In genomic region chr15:88702501-88702900, GRCm38 (mm10) we compare ENCODE assay signal across 17 mouse cellular contexts. TPM values are rescaled to one million over a fixed set of nuclear protein-coding genes. Genes with fewer than 3 reads are reported as not detected.
A peak's percentile ranks its signal among the peaks of the same experiment; 100 is the strongest.
DNase-seq lines count a peak whose midpoint lies in the region; ATAC-seq and TF ChIP-seq lines count a peak whose summit lies in the region.
"Had no signal": no experiment of that assay in that cellular context is flagged by ENCODE, and none has a peak within 500 bp of the region (broad histone marks: within the 10 kb centered on the region; RNA-seq: fewer than 3 reads in every experiment).

No protein-coding gene starts in this region.

- peak; percentile 31 for DNase-seq in gastrocnemius, adult 18-20 months (ENCODE audit: low spot score)
- DNase-seq in gastrocnemius, postnatal 4 days (ENCODE audit: low spot score in 2 of 2), result no peak
- DNase-seq in kidney, postnatal 36 days, result peak; percentile 41 to 51
- no peak for DNase-seq in kidney, postnatal 10 days
- DNase-seq in adrenal gland, postnatal 36 days, result peak; percentile 75 to 79
- peak; percentile 30 for DNase-seq in lung, postnatal 14 days
- no peak for DNase-seq in forebrain, postnatal 0 days
- DNase-seq: embryo, embryonic 11 days; kidney, adult 18-20 months; layer of hippocampus, postnatal 36 days; lung, embryonic 14.5 days; right cerebral cortex, postnatal 14 days had no signal

- ATAC-seq in forebrain, postnatal 0 days, result no peak
- ATAC-seq in frontal cortex, adult (ENCODE audit: low TSS enrichment), result no peak
- ATAC-seq: forebrain, embryonic 16.5 days had no signal

- TF ChIP-seq CTCF in forebrain, postnatal 0 days (IDR thresholded peaks at IDR 0.05; ENCODE audit: low read depth), result no peak

- H3K4me3 ChIP-seq in forebrain, postnatal 0 days (ENCODE audit: low read depth, low read length), result no peak overlapping the region
- H3K4me3 ChIP-seq: hindbrain, embryonic 13.5 days; limb, embryonic 13.5 days; midbrain, embryonic 10.5 days had no signal

- no peak overlapping the region for H3K9ac ChIP-seq in forebrain, postnatal 0 days
- H3K9ac ChIP-seq: hindbrain, embryonic 13.5 days; limb, embryonic 13.5 days; lung, embryonic 14.5 days had no signal

- H3K36me3 ChIP-seq in forebrain, postnatal 0 days (ENCODE audit: insufficient read depth), result peaks cover 60% of the 10 kb centered on the region

- 36% methylated on average over 3 of the region's 3 CpGs for WGBS in forebrain, postnatal 0 days

- no peak overlapping the region for H3K27ac ChIP-seq in forebrain, postnatal 0 days (ENCODE audit: low read depth, low read length)
- H3K27ac ChIP-seq: hindbrain, embryonic 13.5 days; limb, embryonic 13.5 days; midbrain, embryonic 10.5 days had no signal

- no peaks in the 10 kb centered on the region for H3K4me1 ChIP-seq in forebrain, postnatal 0 days (ENCODE audit: insufficient read depth)
- H3K4me1 ChIP-seq: hindbrain, embryonic 13.5 days; limb, embryonic 13.5 days; midbrain, embryonic 10.5 days had no signal

- no peak overlapping the region for H3K4me2 ChIP-seq in forebrain, postnatal 0 days (ENCODE audit: low read depth)
- H3K4me2 ChIP-seq: hindbrain, embryonic 13.5 days; limb, embryonic 13.5 days; lung, embryonic 14.5 days had no signal

- no peaks in the 10 kb centered on the region for H3K9me3 ChIP-seq in forebrain, postnatal 0 days (ENCODE audit: low read length)
- H3K9me3 ChIP-seq: hindbrain, embryonic 13.5 days; limb, embryonic 13.5 days; midbrain, embryonic 10.5 days had no signal

- no peaks in the 10 kb centered on the region for H3K27me3 ChIP-seq in forebrain, postnatal 0 days (ENCODE audit: insufficient read depth, low read length)
- H3K27me3 ChIP-seq: hindbrain, embryonic 13.5 days; limb, embryonic 13.5 days had no signal

RNA-seq across cellular contexts. Expression of gene Brd1, which starts 31.5 kb away (rescaled TPM):
- total RNA-seq in gastrocnemius, adult 18-20 months (2021), result 10 to 100 TPM; 25.1 to 26.8 TPM
- total RNA-seq in gastrocnemius, postnatal 4 days (2021), result 10 to 100 TPM; 39.5 to 44.5 TPM
- 10 to 100 TPM; 54.0 to 65.9 TPM for total RNA-seq in adrenal gland, postnatal 36 days (2021)
- total RNA-seq in forebrain, postnatal 0 days (2014; rRNA removed), result 56.8 and 63.6 TPM in 2 replicates
- polyA plus RNA-seq in forebrain, postnatal 0 days (2015; fragmentation: Nextera tagmentation; extraction: Ambion mirVana), result 10.6 and 13.0 TPM in 2 replicates

RNA-seq across cellular contexts. Expression of gene Zbed4, which starts 49.0 kb away (rescaled TPM):
- total RNA-seq in gastrocnemius, adult 18-20 months (2021), result 10 to 100 TPM; 15.0 to 15.3 TPM
- 10 to 100 TPM; 14.2 to 14.8 TPM for total RNA-seq in gastrocnemius, postnatal 4 days (2021)
- 10 to 100 TPM in 1 of 2 experiments, 1 to 10 TPM in 1; 9.6 to 11.3 TPM for total RNA-seq in adrenal gland, postnatal 36 days (2021)
- 21.8 and 28.7 TPM in 2 replicates for total RNA-seq in forebrain, postnatal 0 days (2014; rRNA removed)
- 4.0 and 6.1 TPM in 2 replicates for polyA plus RNA-seq in forebrain, postnatal 0 days (2015; fragmentation: Nextera tagmentation; extraction: Ambion mirVana)

Comparison
In these comparisons a context has a peak if more than half of its experiments do, and no peak if none do; other contexts are left out.
1. DNase-seq: peak in gastrocnemius, adult 18-20 months (single experiment), kidney, postnatal 36 days (2 of 2), adrenal gland, postnatal 36 days (2 of 2) and lung, postnatal 14 days (single experiment); none in gastrocnemius, postnatal 4 days (0 of 2), kidney, postnatal 10 days (single experiment) and forebrain, postnatal 0 days (single experiment).